Mouse (Mus musculus): Measurements from ENCODE around the gene Ttbk1. TPM values are rescaled to one million over a fixed set of nuclear protein-coding genes. Genes with fewer than 3 reads are reported as not detected.

Gene Ttbk1
- polyA plus RNA-seq, 1 experiment = not detected

GRCm38 (mm10) chr17:46452683-46453082 is 34.8 kb downstream of the Ttbk1 start:
- no peak for TF ChIP-seq GATA1 (IDR thresholded peaks at IDR 0.05; ENCODE audit: low read length)

GRCm38 (mm10) chr17:46446264-46446663 is 41.2 kb downstream of the Ttbk1 start:
- no peak for TF ChIP-seq GATA1 (IDR thresholded peaks at IDR 0.05; ENCODE audit: low read length)

GRCm38 (mm10) chr17:46444839-46445579 is 42.5 kb downstream of the Ttbk1 start:
- no peak for TF ChIP-seq GATA1 (IDR thresholded peaks at IDR 0.05; ENCODE audit: low read length)

GRCm38 (mm10) chr17:46439176-46439575 is 48.3 kb downstream of the Ttbk1 start:
- no peak for TF ChIP-seq GATA1 (IDR thresholded peaks at IDR 0.05; ENCODE audit: low read length)

GRCm38 (mm10) chr17:46438298-46438873 is 49.1 kb downstream of the Ttbk1 start, which contains the start of gene Slc22a7:
Gene Slc22a7, minus strand, starts transcription at chr17:46438457.
- TF ChIP-seq GATA1 (IDR thresholded peaks at IDR 0.05; ENCODE audit: low read length) = no peak

- TF ChIP-seq GATA1 (IDR thresholded peaks at IDR 0.05; ENCODE audit: low read length) = no peak
Measured at GRCm38 (mm10) chr17:46436672-46437366, 50.7 kb downstream of the Ttbk1 start.

GRCm38 (mm10) chr17:46433627-46434026 is 53.8 kb downstream of the Ttbk1 start:
- no peak for TF ChIP-seq GATA1 (IDR thresholded peaks at IDR 0.05; ENCODE audit: low read length)

- no peak for TF ChIP-seq GATA1 (IDR thresholded peaks at IDR 0.05; ENCODE audit: low read length)
Measured at GRCm38 (mm10) chr17:46428761-46429414, 58.6 kb downstream of the Ttbk1 start, which contains the start of gene Crip3. Gene Crip3, plus strand, starts transcription at chr17:46428926.

GRCm38 (mm10) chr17:46426496-46426895 is 61.0 kb downstream of the Ttbk1 start:
- TF ChIP-seq GATA1 (IDR thresholded peaks at IDR 0.05; ENCODE audit: low read length) = no peak

GRCm38 (mm10) chr17:46419717-46420116 is 67.8 kb downstream of the Ttbk1 start:
- no peak for TF ChIP-seq GATA1 (IDR thresholded peaks at IDR 0.05; ENCODE audit: low read length)

- TF ChIP-seq GATA1 (IDR thresholded peaks at IDR 0.05; ENCODE audit: low read length) = no peak
Measured at GRCm38 (mm10) chr17:46418628-46419027, 68.8 kb downstream of the Ttbk1 start.

GRCm38 (mm10) chr17:46408478-46408877 is 79.0 kb downstream of the Ttbk1 start:
- no peak for TF ChIP-seq GATA1 (IDR thresholded peaks at IDR 0.05; ENCODE audit: low read length)

- no peak for TF ChIP-seq GATA1 (IDR thresholded peaks at IDR 0.05; ENCODE audit: low read length)
Measured at GRCm38 (mm10) chr17:46394631-46395030, 92.8 kb downstream of the Ttbk1 start.

- TF ChIP-seq GATA1 (IDR thresholded peaks at IDR 0.05; ENCODE audit: low read length) = no peak
Measured at GRCm38 (mm10) chr17:46393012-46393411, 94.5 kb downstream of the Ttbk1 start.

Other genes with a start within 250 kb of the Ttbk1 start
- 16.5 and 28.3 TPM in 2 replicates for gene Polr1c, start 239.6 kb downstream of the Ttbk1 start, polyA plus RNA-seq (2012)
- 76.6 and 86.4 TPM in 2 replicates for gene Yipf3, start 239.6 kb downstream of the Ttbk1 start, polyA plus RNA-seq (2012)
- 1.5 and 1.6 TPM in 2 replicates for gene Lrrc73, start 234.1 kb downstream of the Ttbk1 start, polyA plus RNA-seq (2012)
- gene Tjap1, start 204.6 kb downstream of the Ttbk1 start, polyA plus RNA-seq (2012) = 90.9 and 127 TPM in 2 replicates
- not detected in 2 replicates for gene Dlk2, start 190.3 kb downstream of the Ttbk1 start, polyA plus RNA-seq (2012)
- 11.8 and 12.9 TPM in 2 replicates for gene Abcc10, start 159.3 kb downstream of the Ttbk1 start, polyA plus RNA-seq (2012)
- gene Zfp318, start 103.9 kb downstream of the Ttbk1 start, polyA plus RNA-seq (2012) = 7.3 and 7.6 TPM in 2 replicates
- gene Crip3, start 58.7 kb downstream of the Ttbk1 start, polyA plus RNA-seq (2012) = not detected in 2 replicates
- gene Slc22a7, start 49.2 kb downstream of the Ttbk1 start, polyA plus RNA-seq (2012) = not detected in 2 replicates
- 45.3 and 54.4 TPM in 2 replicates for gene Dnph1, start 9.0 kb upstream of the Ttbk1 start, polyA plus RNA-seq (2012)
- 0.48 and 0.79 TPM in 2 replicates for gene Cul9, start 58.7 kb upstream of the Ttbk1 start, polyA plus RNA-seq (2012)
- gene Srf, start 68.5 kb upstream of the Ttbk1 start, polyA plus RNA-seq (2012) = 142 and 147 TPM in 2 replicates
- not detected in 2 replicates for gene Ptk7, start 141.8 kb upstream of the Ttbk1 start, polyA plus RNA-seq (2012)
- 6.4 and 7.8 TPM in 2 replicates for gene Klc4, start 158.3 kb upstream of the Ttbk1 start, polyA plus RNA-seq (2012)
- 790 and 1,047 TPM in 2 replicates for gene Mrpl2, start 158.6 kb upstream of the Ttbk1 start, polyA plus RNA-seq (2012)
- gene Cul7, start 162.7 kb upstream of the Ttbk1 start, polyA plus RNA-seq (2012) = 94.6 and 117 TPM in 2 replicates
- 38.5 and 49.7 TPM in 2 replicates for gene Rrp36, start 186.7 kb upstream of the Ttbk1 start, polyA plus RNA-seq (2012)
- gene Mea1, start 191.1 kb upstream of the Ttbk1 start, polyA plus RNA-seq (2012) = 119 and 135 TPM in 2 replicates
- 255 and 339 TPM in 2 replicates for gene Klhdc3, start 193.2 kb upstream of the Ttbk1 start, polyA plus RNA-seq (2012)
- 94.1 and 94.3 TPM in 2 replicates for gene Ppp2r5d, start 217.4 kb upstream of the Ttbk1 start, polyA plus RNA-seq (2012)
- 39.0 and 43.4 TPM in 2 replicates for gene Pex6, start 223.8 kb upstream of the Ttbk1 start, polyA plus RNA-seq (2012)
- 0.16 and 0.37 TPM in 2 replicates for gene Gnmt, start 241.5 kb upstream of the Ttbk1 start, polyA plus RNA-seq (2012)

Data from G1E-ER4 (cell line).